Mouse (Mus musculus): Measurements from ENCODE around the gene Fcrl5. TPM values are rescaled to one million over a fixed set of nuclear protein-coding genes. Genes with fewer than 3 reads are reported as not detected.

Gene Fcrl5
- total RNA-seq, 1 experiment from 2014 or later, result 5.0 TPM

GRCm38 (mm10) chr3:87525043-87525836 is 89.7 kb downstream of the Fcrl5 start, which contains the start of gene Etv3:
Etv3 (plus strand) TSS chr3:87525407.
- peak; percentile 77 for ATAC-seq (replicated peaks; ENCODE audit: insufficient number of reproducible peaks, low FRiP score, low TSS enrichment, poor library complexity, severe bottlenecking)

DNA sequence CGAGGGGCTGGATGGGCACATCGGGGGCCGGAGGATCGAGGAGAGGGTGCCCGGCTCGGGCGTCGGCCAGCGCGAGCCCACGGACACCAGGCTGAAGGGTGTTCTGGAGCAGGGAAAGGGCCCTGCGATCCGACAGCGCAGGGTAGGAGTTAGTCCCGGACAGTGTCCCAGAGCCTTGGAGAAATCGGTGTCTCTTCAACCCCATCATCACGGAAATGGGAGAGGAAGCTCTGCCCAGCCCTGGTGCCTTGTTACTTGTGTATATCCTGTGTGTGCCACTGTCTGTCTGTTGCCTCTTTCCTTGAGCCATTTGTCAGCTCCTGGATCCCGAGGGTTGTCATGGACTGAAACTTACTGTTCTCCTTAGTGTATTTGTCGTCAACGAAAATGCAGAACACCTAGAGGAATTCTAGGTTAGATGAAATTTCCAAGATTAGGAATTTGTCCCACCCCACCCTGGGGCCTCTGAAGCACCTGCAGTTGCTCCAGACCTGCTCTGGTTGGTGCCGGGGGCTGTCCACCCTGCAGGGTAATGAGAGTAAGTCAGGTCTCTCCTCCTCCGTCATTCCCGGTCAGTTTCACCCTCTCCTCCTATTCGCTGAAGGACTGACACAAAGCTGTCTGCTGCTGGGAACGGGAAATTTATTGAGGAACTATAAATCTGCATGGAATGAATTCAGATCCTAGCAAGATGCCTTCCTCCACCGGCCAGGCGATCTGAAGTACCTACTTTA is 90.4 kb downstream of the Fcrl5 start:
- ATAC-seq (replicated peaks; ENCODE audit: insufficient number of reproducible peaks, low FRiP score, low TSS enrichment, poor library complexity, severe bottlenecking), result no peak

DNA sequence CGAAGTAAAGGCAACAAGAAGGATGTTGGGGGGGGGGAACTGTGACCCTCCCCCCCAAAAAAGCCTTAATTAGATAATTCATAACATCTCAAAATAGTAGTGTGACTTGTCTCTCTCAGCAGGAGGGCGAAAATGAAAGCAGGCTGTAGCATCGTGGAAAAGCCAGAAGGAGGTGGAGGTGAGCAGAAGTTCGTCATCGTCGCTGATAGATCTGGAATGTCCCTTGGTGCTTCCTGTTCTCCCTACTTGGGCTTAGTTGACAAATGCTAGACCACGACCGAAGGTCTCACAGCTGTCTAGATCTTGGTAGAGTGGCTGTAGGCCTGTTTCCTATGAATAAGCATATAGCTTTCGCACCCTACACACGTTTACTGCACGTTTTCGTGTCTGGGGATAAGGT is 91.6 kb downstream of the Fcrl5 start:
- no peak for ATAC-seq (replicated peaks; ENCODE audit: insufficient number of reproducible peaks, low FRiP score, low TSS enrichment, poor library complexity, severe bottlenecking)

DNA sequence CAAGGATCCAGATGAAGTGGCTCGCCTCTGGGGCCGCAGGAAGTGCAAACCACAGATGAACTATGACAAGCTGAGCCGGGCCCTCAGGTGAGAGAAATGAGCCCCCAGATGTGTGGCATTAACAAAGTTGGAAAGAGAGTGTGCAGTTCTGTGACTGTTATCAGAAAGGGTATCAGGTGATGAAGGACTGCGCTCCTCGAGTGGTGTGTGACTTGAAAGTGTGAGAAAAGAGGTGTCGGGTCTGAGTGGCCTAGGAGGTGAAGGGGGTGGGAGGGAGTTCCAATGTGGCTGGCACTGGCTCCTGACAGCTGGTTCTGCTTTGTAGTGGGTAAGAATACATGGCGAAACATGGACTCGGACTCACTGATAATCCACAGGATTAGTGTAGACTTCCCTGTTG is 92.4 kb downstream of the Fcrl5 start:
- no peak for ATAC-seq (replicated peaks; ENCODE audit: insufficient number of reproducible peaks, low FRiP score, low TSS enrichment, poor library complexity, severe bottlenecking)

- no peak for ATAC-seq (replicated peaks; ENCODE audit: insufficient number of reproducible peaks, low FRiP score, low TSS enrichment, poor library complexity, severe bottlenecking)
Measured at GRCm38 (mm10) chr3:87528841-87529240, 93.3 kb downstream of the Fcrl5 start.

- ATAC-seq (replicated peaks; ENCODE audit: insufficient number of reproducible peaks, low FRiP score, low TSS enrichment, poor library complexity, severe bottlenecking), result peak; percentile 53
Measured at GRCm38 (mm10) chr3:87529568-87529967, 94.0 kb downstream of the Fcrl5 start.

- no peak for ATAC-seq (replicated peaks; ENCODE audit: insufficient number of reproducible peaks, low FRiP score, low TSS enrichment, poor library complexity, severe bottlenecking)
Measured at GRCm38 (mm10) chr3:87530234-87530633, 94.7 kb downstream of the Fcrl5 start.

DNA sequence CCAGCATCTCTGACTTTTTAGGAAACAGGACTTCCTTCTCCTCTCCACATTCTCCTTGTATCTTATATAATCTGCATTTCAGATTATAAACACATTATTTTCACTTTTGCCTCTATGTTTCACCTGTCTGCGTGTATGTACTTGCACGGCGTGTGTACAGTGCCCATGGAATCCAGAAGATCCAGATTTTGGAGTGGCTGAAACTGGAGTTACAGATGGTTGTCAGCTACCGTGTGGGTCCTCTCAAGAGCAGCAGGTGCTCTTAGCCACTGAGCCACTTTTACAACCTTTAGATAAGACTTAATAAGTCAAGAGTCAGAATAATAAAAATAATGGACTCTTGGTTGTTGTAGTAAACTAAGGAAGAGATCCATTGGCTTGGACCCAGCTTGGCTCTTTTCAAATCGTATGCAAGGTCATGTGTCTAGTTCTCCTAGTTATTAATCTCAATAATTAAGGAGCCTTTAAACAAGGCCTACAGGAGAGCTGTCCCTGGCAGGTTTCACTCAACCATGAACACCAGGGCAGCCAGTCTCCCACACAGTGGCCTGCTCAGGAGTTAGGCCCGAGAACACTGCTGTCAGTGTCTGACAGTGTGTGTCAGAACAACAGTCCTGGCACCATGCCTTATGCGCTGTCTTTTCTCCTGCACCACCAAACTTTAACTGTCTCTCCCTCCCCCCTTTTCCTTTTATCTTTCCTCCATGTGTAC is 98.2 kb downstream of the Fcrl5 start:
- ATAC-seq (replicated peaks; ENCODE audit: insufficient number of reproducible peaks, low FRiP score, low TSS enrichment, poor library complexity, severe bottlenecking), result no peak

GRCm38 (mm10) chr3:87538034-87538433 is 102.5 kb downstream of the Fcrl5 start:
- ATAC-seq (replicated peaks; ENCODE audit: insufficient number of reproducible peaks, low FRiP score, low TSS enrichment, poor library complexity, severe bottlenecking), result no peak

DNA sequence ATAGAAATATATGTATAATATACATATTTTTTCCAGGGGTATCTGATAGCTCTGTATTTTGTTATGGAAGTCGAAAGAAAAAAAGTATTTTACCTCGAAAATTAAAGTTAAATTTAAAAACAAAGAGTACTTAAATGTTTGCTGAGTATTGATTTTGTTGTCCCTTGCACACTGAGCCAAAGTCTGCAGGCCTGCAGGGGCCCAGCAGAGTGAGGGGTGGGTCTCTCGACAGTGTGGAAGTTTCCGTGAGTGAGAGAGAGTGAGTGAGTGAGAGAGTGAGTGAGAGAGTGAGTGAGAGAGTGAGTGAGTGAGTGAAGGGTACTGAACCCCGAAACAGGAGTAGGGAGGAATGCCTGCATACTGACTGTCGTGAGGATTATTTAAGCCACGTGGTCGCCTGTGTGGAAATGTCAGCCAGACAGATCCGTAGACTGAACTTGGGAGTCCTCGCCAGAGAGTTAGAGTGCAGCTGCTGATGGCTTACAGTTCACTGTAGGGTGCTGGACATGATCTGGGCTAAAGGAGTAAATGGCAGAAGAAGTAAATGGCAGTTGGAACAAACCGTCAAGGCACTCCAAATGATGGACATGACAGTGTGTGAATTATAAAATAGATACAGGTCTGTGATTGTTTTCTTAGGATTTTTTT is 104.6 kb downstream of the Fcrl5 start:
- no peak for ATAC-seq (replicated peaks; ENCODE audit: insufficient number of reproducible peaks, low FRiP score, low TSS enrichment, poor library complexity, severe bottlenecking)

GRCm38 (mm10) chr3:87540714-87541113 is 105.1 kb downstream of the Fcrl5 start:
- no peak for ATAC-seq (replicated peaks; ENCODE audit: insufficient number of reproducible peaks, low FRiP score, low TSS enrichment, poor library complexity, severe bottlenecking)

DNA sequence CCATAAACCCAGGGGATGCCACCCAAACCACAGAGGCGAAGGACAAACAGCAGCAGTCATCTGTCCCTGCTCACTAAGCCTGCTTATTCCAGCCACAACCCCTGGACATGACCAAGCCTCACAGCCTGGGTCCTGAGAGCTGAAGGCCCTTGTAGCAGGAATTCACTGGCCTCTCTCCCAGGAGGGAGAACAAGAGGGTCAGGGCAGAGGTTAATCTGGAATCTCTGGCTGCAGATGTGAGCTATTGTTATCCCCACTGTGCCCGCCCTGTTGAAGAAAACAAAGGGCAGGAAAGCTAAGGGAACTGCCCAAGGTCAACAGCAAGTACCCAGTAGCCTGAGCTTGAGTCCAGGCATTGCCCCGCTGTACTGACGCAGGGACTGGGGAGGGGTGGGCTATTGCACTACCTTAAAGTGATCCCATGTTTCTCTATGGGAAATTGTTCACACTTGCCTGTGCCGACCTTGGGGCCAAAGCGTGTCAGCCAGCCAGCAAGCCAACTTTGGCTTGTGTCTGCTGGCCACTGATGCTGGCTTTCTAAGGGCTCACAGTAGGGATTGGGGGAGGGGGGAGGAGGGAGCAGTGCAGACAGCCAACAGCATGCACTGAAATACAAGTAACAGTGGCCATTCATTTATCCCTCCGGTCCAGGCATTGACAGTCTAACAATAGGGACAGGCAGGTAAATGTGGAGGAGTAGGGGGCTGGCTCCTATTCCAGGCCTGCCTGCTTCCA is 107.1 kb downstream of the Fcrl5 start:
- ATAC-seq (replicated peaks; ENCODE audit: insufficient number of reproducible peaks, low FRiP score, low TSS enrichment, poor library complexity, severe bottlenecking), result no peak

GRCm38 (mm10) chr3:87545554-87545953 is 110.0 kb downstream of the Fcrl5 start:
- no peak for ATAC-seq (replicated peaks; ENCODE audit: insufficient number of reproducible peaks, low FRiP score, low TSS enrichment, poor library complexity, severe bottlenecking)

DNA sequence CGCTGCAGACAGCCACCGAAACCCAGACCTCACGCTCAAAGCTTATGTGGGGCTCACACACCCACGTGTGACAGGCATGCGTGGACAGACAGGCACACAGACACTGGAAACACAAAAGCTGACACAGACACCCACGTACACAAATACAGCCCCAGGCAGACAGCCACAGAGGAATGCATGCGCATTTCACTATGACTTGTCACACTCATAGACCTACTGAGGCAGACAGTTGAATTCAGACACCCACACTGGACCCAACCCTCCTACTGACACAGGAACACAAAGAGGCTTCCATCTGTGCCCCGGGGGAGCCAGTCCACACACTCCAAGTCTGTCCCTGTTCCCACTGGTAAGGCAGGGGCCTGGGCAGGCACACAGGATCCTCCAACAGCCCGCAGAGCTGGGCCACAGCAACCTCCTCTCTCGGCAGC is 110.7 kb downstream of the Fcrl5 start:
- ATAC-seq (replicated peaks; ENCODE audit: insufficient number of reproducible peaks, low FRiP score, low TSS enrichment, poor library complexity, severe bottlenecking), result no peak

- no peak for ATAC-seq (replicated peaks; ENCODE audit: insufficient number of reproducible peaks, low FRiP score, low TSS enrichment, poor library complexity, severe bottlenecking)
Measured at GRCm38 (mm10) chr3:87549908-87550307, 114.3 kb downstream of the Fcrl5 start.
